Mouse (Mus musculus) urinary bladder, postnatal 14 days (tissue): ENCODE measurements at regions not wholly inside any gene's neighbourhood (a gene's known extent, or its start where the extent isn't known, plus 50 kb on each side); places are given as distances from the start of the nearest gene placed in this dataset.

Source experiments
- DNase-seq: peaks from one replicate; pipeline ENCODE4 v3.0.0; 2021; ENCODE audit warnings: low spot score

DNA sequence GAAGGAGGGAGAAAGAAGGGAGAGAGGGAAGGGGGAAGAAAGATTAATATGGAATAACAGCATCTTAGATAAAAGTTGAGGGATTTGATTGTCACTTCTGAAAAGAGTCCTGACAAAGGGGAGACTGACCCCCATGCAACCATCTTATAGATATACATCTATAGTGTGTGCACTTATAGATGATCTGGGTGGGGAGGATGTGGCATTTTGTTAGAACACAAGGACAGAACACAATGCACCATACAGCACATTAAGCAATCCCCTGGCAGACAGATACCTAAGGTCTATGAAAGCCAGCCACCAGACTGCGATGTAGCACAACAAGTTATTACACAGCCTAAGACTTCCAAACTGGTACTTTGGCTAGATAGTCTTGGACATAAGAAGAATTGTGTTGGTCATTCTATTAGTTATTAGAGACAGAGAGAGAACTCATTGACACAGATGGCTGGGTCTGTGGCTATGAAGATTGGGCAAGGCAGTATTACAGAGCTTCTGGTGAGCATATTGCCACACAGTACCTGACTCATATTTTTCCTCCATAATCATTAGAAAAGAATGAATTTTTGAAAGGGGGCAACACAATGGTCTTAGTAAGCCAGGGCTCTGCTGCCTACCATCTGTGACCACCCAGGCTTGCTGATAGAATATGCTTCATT, 126.3 kb upstream of the Itgb1 start:
- DNase-seq, result no peak

DNA sequence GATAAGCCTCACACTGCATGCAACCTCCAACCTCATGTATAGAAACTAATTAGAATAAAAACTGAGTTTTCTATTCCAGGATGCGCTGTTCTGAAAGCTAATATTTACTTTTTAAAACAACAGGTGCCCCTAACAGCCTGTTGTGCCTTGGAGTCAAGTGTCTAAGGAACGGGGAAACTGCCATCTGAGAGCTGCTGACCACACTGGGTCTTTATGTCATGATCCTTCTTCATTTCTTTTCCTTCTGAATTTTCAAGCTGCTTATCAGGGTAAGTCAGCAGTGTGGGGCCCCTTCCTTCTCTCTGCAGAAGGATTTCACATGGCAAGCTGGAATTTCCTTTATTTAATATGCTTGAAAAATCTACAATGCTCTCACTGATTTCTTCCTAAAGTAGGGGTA, 125.0 kb upstream of the Itgb1 start:
- DNase-seq, result no peak

DNA sequence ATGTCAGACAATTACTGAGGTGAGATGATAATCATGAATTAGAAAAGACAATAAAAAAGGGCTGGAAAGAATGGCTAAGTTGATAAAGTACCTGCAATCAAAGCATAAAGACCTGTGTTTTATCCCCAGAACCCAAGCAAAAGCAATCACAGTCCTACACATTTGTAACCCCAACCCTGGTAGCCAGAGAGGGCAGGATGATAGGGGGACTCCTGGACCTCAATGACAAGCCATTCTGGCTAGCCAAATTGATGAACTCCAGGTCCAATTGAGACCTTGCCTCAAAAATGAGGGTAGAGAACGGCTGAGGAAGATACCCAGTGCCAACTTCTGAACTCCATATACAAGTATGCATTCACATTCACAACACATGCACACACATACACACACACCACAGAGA, 124.4 kb upstream of the Itgb1 start:
- no peak for DNase-seq

DNA sequence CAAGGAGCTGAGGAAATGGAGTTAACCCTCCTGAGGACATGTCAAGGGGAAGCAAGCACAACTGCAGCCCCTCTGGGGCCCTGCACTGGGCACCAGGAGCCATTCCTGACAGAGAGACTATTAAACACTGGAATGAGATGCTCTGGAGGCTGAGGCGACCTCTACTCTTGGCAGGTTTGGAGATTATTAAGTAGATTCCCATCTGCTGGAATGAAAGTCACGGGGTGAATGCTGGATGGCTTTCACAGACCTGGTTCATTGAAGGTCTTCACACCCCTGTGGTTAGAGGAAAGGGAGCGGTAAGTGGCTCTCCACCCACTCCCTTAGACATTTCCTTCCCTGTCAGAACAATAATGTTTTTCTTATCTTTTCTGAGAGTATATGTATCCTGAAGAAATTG, 122.8 kb upstream of the Itgb1 start:
- no peak for DNase-seq

DNA sequence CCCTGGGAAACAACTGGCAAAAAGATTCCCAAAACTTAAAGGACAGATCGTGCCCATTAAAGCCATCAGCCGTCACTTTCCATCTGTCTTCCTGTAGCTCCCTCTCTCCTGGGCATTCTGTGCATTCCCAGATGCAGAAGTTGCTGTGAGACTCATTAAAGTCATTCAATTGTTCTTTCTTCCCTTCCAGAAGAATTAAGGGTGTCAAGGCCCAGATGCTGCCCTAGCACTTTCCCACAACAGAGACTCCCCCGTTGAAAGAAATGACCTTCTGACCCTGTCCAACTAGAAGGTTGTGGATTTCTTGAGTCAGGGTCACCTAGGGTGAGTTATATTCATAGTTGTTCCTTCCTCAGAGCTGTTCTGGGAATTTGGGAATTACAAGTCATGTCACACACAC, 121.7 kb upstream of the Itgb1 start:
- no peak for DNase-seq

DNA sequence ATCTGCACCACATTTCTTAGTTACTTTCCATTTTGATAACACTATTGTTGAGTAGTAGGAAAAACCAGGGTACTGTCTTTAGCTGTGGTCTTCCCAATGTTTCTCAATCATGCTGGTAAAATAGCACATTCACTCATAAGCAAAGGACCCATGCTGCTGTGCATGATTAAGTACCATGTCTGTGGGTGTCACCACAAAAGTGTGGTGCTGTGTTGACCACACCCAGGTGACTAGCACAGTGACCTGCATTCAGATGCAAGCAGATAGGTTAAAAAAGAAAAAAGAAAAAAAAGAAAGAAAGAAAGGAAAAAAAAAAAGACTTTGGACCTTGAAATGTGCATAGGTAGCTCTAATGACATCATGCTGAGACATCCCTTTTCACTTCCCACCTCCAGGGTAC, 113.2 kb upstream of the Itgb1 start:
- no peak for DNase-seq

DNA sequence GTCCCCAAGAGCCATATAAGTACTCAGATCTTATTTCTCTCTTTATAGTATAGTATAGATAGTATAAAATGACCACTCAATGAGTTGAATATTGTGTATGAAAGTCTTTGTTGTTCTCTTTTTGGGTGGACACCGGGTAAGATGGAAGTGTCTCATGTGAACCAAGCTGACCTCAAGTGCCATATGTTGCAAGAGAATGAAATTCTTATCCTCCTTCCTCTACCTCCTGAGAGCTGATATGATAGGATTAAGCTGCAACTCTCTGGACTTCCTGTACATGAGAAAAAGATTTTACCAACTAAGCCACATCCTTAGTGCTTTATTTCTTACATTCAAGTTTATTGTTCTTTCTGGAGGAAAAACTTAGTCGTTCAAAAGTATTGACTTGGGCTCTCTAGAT, 91.3 kb upstream of the Itgb1 start:
- DNase-seq, result no peak

DNA sequence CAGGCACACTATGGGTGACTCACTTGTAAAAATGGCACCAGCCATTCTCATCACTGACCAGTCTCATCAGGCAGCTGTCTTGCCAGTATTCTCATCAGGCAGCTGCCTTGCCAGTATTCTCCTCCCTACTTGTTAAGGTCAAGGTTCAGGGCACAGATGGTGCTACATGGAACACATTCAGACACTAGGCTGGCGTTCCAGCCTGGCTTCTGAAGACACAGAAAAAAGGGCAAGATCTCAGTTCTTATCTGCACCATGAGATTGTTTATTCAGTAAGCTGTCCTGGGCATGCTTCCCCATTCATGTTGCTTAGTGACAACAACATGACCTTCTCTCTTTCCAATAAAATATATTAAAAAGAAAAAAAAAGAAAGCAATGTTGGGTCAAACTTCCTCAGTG, 90.7 kb upstream of the Itgb1 start:
- peak; percentile 3 for DNase-seq

DNA sequence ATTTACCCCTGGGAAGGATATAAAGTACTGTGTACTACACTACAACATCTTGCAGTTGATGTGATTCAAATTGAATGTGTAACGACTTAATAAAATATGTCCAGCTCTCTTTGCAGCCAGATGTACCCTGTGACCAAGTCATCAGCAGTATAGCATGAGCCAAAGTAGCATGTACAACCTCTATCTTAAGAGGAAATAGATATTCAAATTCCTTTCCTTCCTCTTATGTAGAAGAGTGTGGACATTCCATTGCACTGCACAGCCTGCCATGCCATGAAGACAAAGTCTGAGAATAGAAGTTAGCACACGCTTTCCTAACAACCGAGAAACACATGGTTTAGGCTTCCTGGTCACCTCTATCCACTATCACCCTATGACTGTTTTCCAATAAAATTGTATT, 79.9 kb upstream of the Itgb1 start:
- DNase-seq, result no peak

DNA sequence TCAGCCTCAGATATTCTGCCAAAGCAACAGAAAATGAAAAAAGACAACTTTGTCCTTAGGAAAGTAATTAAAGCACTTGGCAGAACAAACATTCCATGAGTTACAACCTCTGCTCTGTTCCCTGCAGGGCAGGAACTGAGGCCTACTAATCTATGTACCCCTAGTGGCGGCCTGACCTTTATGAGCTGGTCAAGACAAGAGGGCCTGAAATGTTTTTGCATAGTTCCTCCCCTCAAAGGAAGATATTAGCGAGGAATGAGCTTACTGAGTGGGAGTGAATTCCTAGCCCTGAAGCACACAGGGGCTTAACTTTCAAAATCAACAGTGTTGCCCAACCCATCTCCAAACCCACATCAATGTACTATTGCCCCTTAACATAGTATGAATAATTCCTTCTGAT, 76.6 kb upstream of the Itgb1 start:
- DNase-seq, result no peak

DNA sequence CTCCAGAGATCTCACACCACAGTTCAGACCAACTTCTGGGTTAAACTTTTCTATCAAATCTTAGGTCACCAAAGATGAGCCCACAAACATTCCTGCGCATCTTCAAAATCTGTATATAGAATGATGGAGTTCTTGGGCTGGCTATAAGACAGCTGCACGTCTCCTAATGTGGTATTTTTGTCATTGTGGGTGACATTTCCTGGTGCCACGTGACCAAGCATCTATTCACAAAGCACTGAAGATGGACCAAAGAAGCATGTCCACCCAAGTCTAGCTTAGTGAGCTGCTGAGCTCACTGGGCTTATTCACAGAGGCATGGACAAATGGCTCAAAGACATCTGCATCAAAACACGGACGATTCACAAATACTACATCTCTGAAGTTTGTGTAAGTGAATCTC, 72.8 kb upstream of the Itgb1 start:
- DNase-seq, result no peak

DNA sequence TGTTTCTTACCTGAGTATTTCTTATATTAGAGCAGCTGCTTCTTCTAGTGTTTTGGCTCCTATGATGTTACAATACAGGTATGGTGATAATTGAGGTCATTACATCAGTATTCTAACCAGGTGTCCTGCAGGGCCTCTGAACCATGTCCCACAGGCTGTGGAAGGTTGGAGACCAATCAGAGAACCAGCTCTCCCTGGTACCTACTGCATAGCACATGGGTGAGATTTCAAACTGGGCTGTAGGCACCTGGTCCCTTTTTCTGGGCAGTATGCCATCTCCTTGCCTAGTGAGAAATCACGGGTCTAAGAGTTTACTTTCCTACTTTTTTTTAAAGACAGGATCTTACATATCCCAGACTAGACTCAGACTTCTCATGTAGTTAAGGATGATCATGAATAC, 67.6 kb upstream of the Itgb1 start:
- DNase-seq, result no peak

DNA sequence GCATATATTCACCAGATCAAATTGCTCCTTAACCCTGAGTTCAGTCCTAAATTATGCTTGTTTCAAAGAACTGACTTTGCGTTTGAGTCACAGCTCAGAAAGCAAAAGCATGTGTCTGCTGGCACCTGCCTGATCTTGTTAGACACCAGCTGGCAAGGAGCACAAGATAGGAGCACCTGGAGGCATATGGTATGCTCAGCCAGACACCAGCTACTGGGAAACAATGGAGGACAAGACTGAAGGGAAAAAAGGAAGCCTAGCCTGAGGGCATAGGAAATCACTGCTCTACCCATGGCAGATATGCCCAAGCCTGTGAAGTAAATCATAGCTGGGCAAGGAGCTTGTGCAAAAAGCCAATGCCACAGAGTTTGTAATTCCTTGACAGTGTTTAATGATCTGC, 66.4 kb upstream of the Itgb1 start:
- no peak for DNase-seq
